9 mouse cellular contexts compared by ENCODE assay signal in genomic region chr4:117478101-117478673, GRCm38 (mm10). TPM values are rescaled to one million over a fixed set of nuclear protein-coding genes. Genes with fewer than 3 reads are reported as not detected.
DNase-seq lines count a peak whose midpoint lies in the region; ATAC-seq lines count a peak whose summit lies in the region.
"Had no signal": no experiment of that assay in that cellular context is flagged by ENCODE, and none has a peak within 500 bp of the region (broad histone marks: within the 10 kb centered on the region; RNA-seq: fewer than 3 reads in every experiment).

No protein-coding gene starts in this region.

- H3K4me2 ChIP-seq in kidney, embryonic 15.5 days, result no peak overlapping the region
- no peak overlapping the region for H3K4me2 ChIP-seq in hindbrain, embryonic 16.5 days (ENCODE audit: low read length)
- H3K4me2 ChIP-seq: stomach, embryonic 15.5 days had no signal

- H3K36me3 ChIP-seq in kidney, embryonic 15.5 days, result no peaks in the 10 kb centered on the region
- H3K36me3 ChIP-seq in hindbrain, embryonic 16.5 days (ENCODE audit: control insufficient read depth, insufficient read depth, low read length), result no peaks in the 10 kb centered on the region
- H3K36me3 ChIP-seq: stomach, embryonic 15.5 days had no signal

- H3K27me3 ChIP-seq in kidney, embryonic 15.5 days, result peaks cover 95% of the 10 kb centered on the region
- peaks cover 26% of the 10 kb centered on the region for H3K27me3 ChIP-seq in hindbrain, embryonic 16.5 days (replicated peaks; ENCODE audit: control insufficient read depth, insufficient read depth, low read length)

- H3K9ac ChIP-seq in kidney, embryonic 15.5 days, result no peak overlapping the region
- H3K9ac ChIP-seq in hindbrain, embryonic 16.5 days (ENCODE audit: low read depth, low read length), result no peak overlapping the region
- H3K9ac ChIP-seq: stomach, embryonic 15.5 days had no signal

- 50% methylated on average over 15 of the region's 15 CpGs for WGBS in kidney, embryonic 15.5 days
- WGBS in hindbrain, embryonic 16.5 days, result 76% methylated on average over 15 of the region's 15 CpGs

- H3K9me3 ChIP-seq in kidney, embryonic 15.5 days (replicated peaks), result no peaks in the 10 kb centered on the region
- no peaks in the 10 kb centered on the region for H3K9me3 ChIP-seq in hindbrain, embryonic 16.5 days (ENCODE audit: control insufficient read depth, low read length)
- H3K9me3 ChIP-seq: stomach, embryonic 15.5 days had no signal

- ATAC-seq in kidney, embryonic 15.5 days (replicated peaks; ENCODE audit: low FRiP score), result no peak
- peak; percentile 66 for ATAC-seq in megakaryocyte progenitor cell, adult 5-6 weeks (replicated peaks; ENCODE audit: poor library complexity)
- no peak for ATAC-seq in hindbrain, embryonic 16.5 days

- no peak overlapping the region for H3K27ac ChIP-seq in kidney, embryonic 15.5 days
- no peak overlapping the region for H3K27ac ChIP-seq in hindbrain, embryonic 16.5 days (ENCODE audit: low read depth, low read length)
- H3K27ac ChIP-seq: stomach, embryonic 15.5 days had no signal

- no peak overlapping the region for H3K4me3 ChIP-seq in kidney, embryonic 15.5 days (replicated peaks)
- no peak overlapping the region for H3K4me3 ChIP-seq in hindbrain, embryonic 16.5 days (ENCODE audit: low read length)
- H3K4me3 ChIP-seq: stomach, embryonic 15.5 days had no signal

- H3K4me1 ChIP-seq in kidney, embryonic 15.5 days, result peaks cover 28% of the 10 kb centered on the region
- H3K4me1 ChIP-seq in hindbrain, embryonic 16.5 days (ENCODE audit: control insufficient read depth, insufficient read depth, low read depth, low read length), result peaks cover 3% of the 10 kb centered on the region; the same call in 1 of the 2 replicates

- peak; percentile 25 for DNase-seq in kidney, adult 11 months
- DNase-seq in adrenal gland, postnatal 14 days, result peak; percentile 69
- DNase-seq in kidney, postnatal 10 days, result peak; percentile 32
- DNase-seq in urinary bladder, postnatal 25 days (ENCODE audit: low spot score), result no peak
- DNase-seq in right cerebral cortex, postnatal 25 days, result no peak

RNA-seq across cellular contexts. Expression of gene Rnf220, which starts 18.7 kb away (rescaled TPM):
- 68.7 and 69.5 TPM in 2 replicates for polyA plus RNA-seq in kidney, embryonic 15.5 days (2015; fragmentation: Nextera tagmentation; extraction: Ambion mirVana)
- 68.8 and 93.7 TPM in 2 replicates for total RNA-seq in adrenal gland, postnatal 14 days (2021)
- 52.9 and 63.3 TPM in 2 replicates for total RNA-seq in megakaryocyte progenitor cell, adult 5-6 weeks (2015)
- 83.9 and 96.5 TPM in 2 replicates for total RNA-seq in megakaryocyte progenitor cell, adult 5-6 weeks (2017)
- 109 and 114 TPM in 2 replicates for polyA plus RNA-seq in hindbrain, embryonic 16.5 days (2015; fragmentation: Nextera tagmentation; extraction: Ambion mirVana)

Comparison
In these comparisons a context has a peak if more than half of its experiments do, and no peak if none do; other contexts are left out.
1. DNase-seq: peak in kidney, adult 11 months (single experiment), adrenal gland, postnatal 14 days (single experiment) and kidney, postnatal 10 days (single experiment); none in urinary bladder, postnatal 25 days (single experiment) and right cerebral cortex, postnatal 25 days (single experiment).